Mouse (Mus musculus): ENCODE results near the gene Jakmip3.

GRCm38 (mm10) chr7:139077283-139077682, 136.8 kb downstream of the Jakmip3 start:
- TF ChIP-seq EP300 (IDR thresholded peaks at IDR 0.05; ENCODE audit: low read depth) (no peak), CTCF (IDR thresholded peaks at IDR 0.05; ENCODE audit: low read depth) (no peak)

Measured in liver, embryonic 14.5 days (tissue).